ENCODE assay signal across 9 mouse cellular contexts in genomic region chr9:118705381-118706074, GRCm38 (mm10).
DNase-seq lines count a peak whose midpoint lies in the region; TF ChIP-seq lines count a peak whose summit lies in the region.
"Had no signal": no experiment of that assay in that cellular context is flagged by ENCODE, and none has a peak within 500 bp of the region (broad histone marks: within the 10 kb centered on the region; RNA-seq: fewer than 3 reads in every experiment).

No protein-coding gene starts in this region.

- no peak overlapping the region for H3K27ac ChIP-seq in thymus, adult 2 months (ENCODE audit: control insufficient read depth, insufficient read depth, low read length)
- H3K27ac ChIP-seq: neural tube, embryonic 13.5 days had no signal

- peak; percentile 19 for DNase-seq in kidney, adult 11 months
- DNase-seq in kidney, adult 18-20 months: no peak
- DNase-seq in embryo, embryonic 10.5 days (ENCODE audit: low spot score): peak; percentile 41
- DNase-seq in large intestine, adult 2 months (ENCODE audit: low read depth, low spot score): peak; percentile 16
- peak; percentile 50 for DNase-seq in thymus, adult 2 months
- no peak for DNase-seq in right cerebral cortex, postnatal 14 days
- no peak for DNase-seq in frontal cortex, postnatal 36 days (ENCODE audit: low spot score in 2 of 2)
- DNase-seq in right cerebral cortex, postnatal 25 days: no peak

- TF ChIP-seq POLR2A in thymus, adult 2 months (IDR thresholded peaks at IDR 0.05; ENCODE audit: control insufficient read depth, extremely low read depth, insufficient read depth, low read length, poor library complexity): no peak

- H3K4me3 ChIP-seq in thymus, adult 2 months (ENCODE audit: control insufficient read depth, insufficient read depth, low read length): no peak overlapping the region
- H3K4me3 ChIP-seq: neural tube, embryonic 13.5 days had no signal

- H3K27me3 ChIP-seq in thymus, adult 2 months (ENCODE audit: control insufficient read depth, insufficient read depth, low read length): no peaks in the 10 kb centered on the region
- H3K27me3 ChIP-seq: neural tube, embryonic 13.5 days had no signal

- H3K36me3 ChIP-seq in thymus, adult 2 months (ENCODE audit: control insufficient read depth, insufficient read depth, low read length): no peaks in the 10 kb centered on the region
- H3K36me3 ChIP-seq: neural tube, embryonic 13.5 days had no signal

- WGBS in large intestine, adult 2 months: 33% methylated on average over 14 of the region's 14 CpGs
- WGBS in thymus, adult 2 months: 78% methylated on average over 14 of the region's 14 CpGs

- no peak for TF ChIP-seq CTCF in thymus, adult 2 months (IDR thresholded peaks at IDR 0.05; ENCODE audit: borderline replicate concordance, control insufficient read depth, extremely low read depth, insufficient read depth, low read length, poor library complexity)

- H3K4me1 ChIP-seq in thymus, adult 2 months (replicated peaks; ENCODE audit: control insufficient read depth, insufficient read depth, low read length): peaks cover 14% of the 10 kb centered on the region

Comparison
In these comparisons a context has a peak if more than half of its experiments do, and no peak if none do; other contexts are left out.
1. DNase-seq: peak in kidney, adult 11 months (single experiment), embryo, embryonic 10.5 days (single experiment), large intestine, adult 2 months (single experiment) and thymus, adult 2 months (single experiment); none in kidney, adult 18-20 months (single experiment), right cerebral cortex, postnatal 14 days (single experiment), frontal cortex, postnatal 36 days (0 of 2) and right cerebral cortex, postnatal 25 days (single experiment).